In genomic region chr1:180403694-180404606, GRCm38 (mm10) we compare ENCODE assay signal across 8 mouse cellular contexts.
DNase-seq lines count a peak whose midpoint lies in the region; ATAC-seq and TF ChIP-seq lines count a peak whose summit lies in the region.

No protein-coding gene starts in this region.

- H3K27ac ChIP-seq in embryonic facial prominence, embryonic 10.5 days (replicated peaks) = peak overlapping the region; percentile 68
- H3K27ac ChIP-seq in limb, embryonic 14.5 days (replicated peaks; ENCODE audit: low read depth, low read length) = peak overlapping the region; percentile 90
- H3K27ac ChIP-seq in midbrain, embryonic 14.5 days (replicated peaks; ENCODE audit: low read depth, low read length) = 0 out of 2 replicates have a peak overlapping the region, but pooled peaks have one; percentile 9

- DNase-seq in layer of hippocampus, adult 9-11 months = peak; percentile 79
- DNase-seq in layer of hippocampus, postnatal 14 days (ENCODE audit: low spot score in 2 of 2) = no peak
- peak; percentile 47 for DNase-seq in embryonic facial prominence, embryonic 10.5 days (ENCODE audit: low spot score)
- peak; percentile 67 for DNase-seq in limb, embryonic 14.5 days (ENCODE audit: low spot score)
- DNase-seq in midbrain, embryonic 14.5 days = no peak
- DNase-seq in thymus, postnatal 4 days = peak; percentile 65
- DNase-seq in cerebellum, adult 11-12 months = no peak

- peak overlapping the region; percentile 2; the same call in 1 of the 2 replicates for H3K9ac ChIP-seq in limb, embryonic 14.5 days (ENCODE audit: low read depth, low read length, severe bottlenecking)
- no peak overlapping the region for H3K9ac ChIP-seq in midbrain, embryonic 14.5 days (replicated peaks; ENCODE audit: low read length)

- peak; percentile 58 to 71 for ATAC-seq in hematopoietic stem cell, adult 5-6 weeks (replicated peaks in 1 of 2; ENCODE audit: insufficient read depth in 1 of 2, low FRiP score in 2 of 2, low TSS enrichment in 1 of 2, low read depth in 1 of 2, poor library complexity in 2 of 2, severe bottlenecking in 2 of 2)
- ATAC-seq in limb, embryonic 14.5 days (ENCODE audit: low FRiP score, low read depth) = peak; percentile 58
- no peak for ATAC-seq in midbrain, embryonic 14.5 days (ENCODE audit: low FRiP score, low TSS enrichment)

- no peak for TF ChIP-seq POLR2A in limb, embryonic 14.5 days (IDR thresholded peaks at IDR 0.05; ENCODE audit: borderline replicate concordance, extremely low read depth, insufficient read depth, insufficient read length)

- WGBS in embryonic facial prominence, embryonic 10.5 days = 69% methylated on average over 32 of the region's 32 CpGs
- WGBS in limb, embryonic 14.5 days = 49% methylated on average over 32 of the region's 32 CpGs
- 83% methylated on average over 32 of the region's 32 CpGs for WGBS in midbrain, embryonic 14.5 days

- H3K36me3 ChIP-seq in embryonic facial prominence, embryonic 10.5 days (replicated peaks) = no peaks in the 10 kb centered on the region
- H3K36me3 ChIP-seq in limb, embryonic 14.5 days (ENCODE audit: control insufficient read depth, insufficient read depth, low read length) = no peaks in the 10 kb centered on the region
- no peaks in the 10 kb centered on the region for H3K36me3 ChIP-seq in midbrain, embryonic 14.5 days (ENCODE audit: control insufficient read depth, insufficient read depth, low read length)

- H3K4me1 ChIP-seq in embryonic facial prominence, embryonic 10.5 days = peaks cover 64% of the 10 kb centered on the region
- peaks cover 65% of the 10 kb centered on the region for H3K4me1 ChIP-seq in limb, embryonic 14.5 days (ENCODE audit: control insufficient read depth, insufficient read depth, low read length)
- no peaks in the 10 kb centered on the region for H3K4me1 ChIP-seq in midbrain, embryonic 14.5 days (ENCODE audit: control insufficient read depth, insufficient read depth, low read length)

- H3K4me2 ChIP-seq in limb, embryonic 14.5 days (replicated peaks; ENCODE audit: low read depth, low read length, severe bottlenecking) = peak overlapping the region; percentile 28; the same call in 1 of the 2 replicates
- no peak overlapping the region for H3K4me2 ChIP-seq in midbrain, embryonic 14.5 days (ENCODE audit: low read length)

- H3K27me3 ChIP-seq in embryonic facial prominence, embryonic 10.5 days (replicated peaks; ENCODE audit: low read depth, poor library complexity, severe bottlenecking) = no peaks in the 10 kb centered on the region
- no peaks in the 10 kb centered on the region for H3K27me3 ChIP-seq in limb, embryonic 14.5 days (ENCODE audit: control insufficient read depth, insufficient read depth, low read length)
- H3K27me3 ChIP-seq in midbrain, embryonic 14.5 days (ENCODE audit: control insufficient read depth, insufficient read depth, low read length) = no peaks in the 10 kb centered on the region

- H3K4me3 ChIP-seq in embryonic facial prominence, embryonic 10.5 days = no peak overlapping the region
- H3K4me3 ChIP-seq in limb, embryonic 14.5 days (replicated peaks; ENCODE audit: low read length) = no peak overlapping the region
- H3K4me3 ChIP-seq in midbrain, embryonic 14.5 days (replicated peaks; ENCODE audit: low read depth, low read length) = no peak overlapping the region

- H3K9me3 ChIP-seq in embryonic facial prominence, embryonic 10.5 days = no peaks in the 10 kb centered on the region
- H3K9me3 ChIP-seq in limb, embryonic 14.5 days (ENCODE audit: control insufficient read depth, low read length) = no peaks in the 10 kb centered on the region
- H3K9me3 ChIP-seq in midbrain, embryonic 14.5 days (ENCODE audit: control insufficient read depth, low read length) = no peaks in the 10 kb centered on the region

Comparison
In these comparisons a context has a peak if more than half of its experiments do, and no peak if none do; other contexts are left out.
1. DNase-seq: peak in layer of hippocampus, adult 9-11 months (single experiment), embryonic facial prominence, embryonic 10.5 days (single experiment), limb, embryonic 14.5 days (single experiment) and thymus, postnatal 4 days (single experiment); none in layer of hippocampus, postnatal 14 days (0 of 2), midbrain, embryonic 14.5 days (single experiment) and cerebellum, adult 11-12 months (single experiment).
2. H3K27ac ChIP-seq: peak in every context shown above with its lines; median percentile 90 in limb, embryonic 14.5 days; 68 in embryonic facial prominence, embryonic 10.5 days; 9 in midbrain, embryonic 14.5 days.